Mouse (Mus musculus) spleen, adult 2 months (tissue): ENCODE results near the gene Thsd4. TPM values are rescaled to one million over a fixed set of nuclear protein-coding genes. Genes with fewer than 3 reads are reported as not detected.

Experiments used
- DNase-seq, 2 experiments: peaks; one replicate each; pipeline versions ENCODE4 v3.0.0 to v3.0.0-alpha.2; 2012 to 2021; ENCODE audit warnings: low spot score in 2 of 2, low read depth in 1 of 2
- H3K27ac ChIP-seq: fragments of 200-500 bp; 2 replicates; pipeline ENCODE4 v1.5.1; 2012; ENCODE audit warnings: low read length, inconsistent platforms; ENCODE audit not compliant: insufficient read depth
- H3K27me3 ChIP-seq: fragments of 200-500 bp; 2 replicates; pipeline ENCODE4 v1.6.1; 2012; ENCODE audit warnings: mild to moderate bottlenecking, moderate library complexity, low read length, inconsistent platforms; ENCODE audit not compliant: control insufficient read depth, insufficient read depth
- H3K36me3 ChIP-seq: fragments of 200-500 bp; 2 replicates; pipeline ENCODE4 v1.6.1; 2012; ENCODE audit warnings: mild to moderate bottlenecking, low read length, inconsistent platforms; ENCODE audit not compliant: control insufficient read depth, insufficient read depth
- H3K4me1 ChIP-seq: fragments of 200-500 bp; 2 replicates; pipeline ENCODE4 v1.6.1; 2011; ENCODE audit warnings: inconsistent platforms; ENCODE audit not compliant: control insufficient read depth, insufficient read depth, insufficient read length
- H3K4me3 ChIP-seq: fragments of 200-500 bp; 2 replicates; pipeline ENCODE4 v1.5.1; 2011; ENCODE audit warnings: mild to moderate bottlenecking, inconsistent platforms; ENCODE audit not compliant: insufficient read depth, insufficient read length; ENCODE audit errors: extremely low read depth
- CTCF ChIP-seq: fragments of 200-500 bp; IDR thresholded peaks from 2 replicates; pipeline ENCODE4 v1.5.1; 2011; ENCODE audit warnings: mild to moderate bottlenecking, inconsistent platforms; ENCODE audit not compliant: insufficient read depth, insufficient read length, insufficient replicate concordance; ENCODE audit errors: extremely low read depth
- POLR2A ChIP-seq: fragments of 200-500 bp; IDR thresholded peaks from 2 replicates; pipeline ENCODE4 v1.6.1; 2011; ENCODE audit warnings: low read depth, low read length, inconsistent platforms
- WGBS: fragments of 180-500 bp; shearing (Covaris S2); methylation state at CpG from one replicate; pipeline ENCODE4 v1.1.7; 2018; 5-methylcytosine and 5-hydroxymethylcytosine counted together
- polyA plus RNA-seq: library from polyadenylated mRNA; depleted of rRNA; stranded (reverse); fragments of >200 nt; gene quantifications from 2 replicates; pipeline ENCODE4 v1.2.3, GENCODE M21; 2012

Thsd4 gene
- polyA plus RNA-seq, 1 experiment, result 0.95 TPM

DNA sequence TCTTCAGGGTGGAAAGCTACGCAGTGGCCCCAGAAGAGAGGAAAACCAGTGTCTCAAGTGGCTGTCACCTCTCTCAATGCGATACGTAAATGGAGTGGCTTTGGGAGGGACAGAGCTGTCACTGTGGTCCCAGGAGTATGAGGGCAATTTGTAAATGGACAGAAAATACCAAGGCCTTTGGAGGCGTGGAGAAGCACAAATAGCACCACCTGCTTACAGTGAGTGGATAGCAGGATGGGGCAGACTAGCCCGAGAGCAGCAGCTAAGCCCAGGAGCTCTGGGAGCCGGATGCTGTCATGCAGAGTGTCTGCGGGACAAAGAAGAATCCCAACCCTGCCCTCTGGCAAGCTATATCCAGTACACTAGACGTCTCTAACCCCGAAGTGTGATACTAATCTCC, 397.7 kb downstream of the Thsd4 start:
- H3K4me1 ChIP-seq, result no peaks in the 10 kb centered on the region
- WGBS, result 88% methylated on average over 9 of the region's 9 CpGs
- H3K36me3 ChIP-seq, result no peaks in the 10 kb centered on the region
- no peak for DNase-seq
- H3K27ac ChIP-seq, result no peak overlapping the region
- no peak for TF ChIP-seq CTCF
- no peak for TF ChIP-seq POLR2A
- no peak overlapping the region for H3K4me3 ChIP-seq
- no peaks in the 10 kb centered on the region for H3K27me3 ChIP-seq

DNA sequence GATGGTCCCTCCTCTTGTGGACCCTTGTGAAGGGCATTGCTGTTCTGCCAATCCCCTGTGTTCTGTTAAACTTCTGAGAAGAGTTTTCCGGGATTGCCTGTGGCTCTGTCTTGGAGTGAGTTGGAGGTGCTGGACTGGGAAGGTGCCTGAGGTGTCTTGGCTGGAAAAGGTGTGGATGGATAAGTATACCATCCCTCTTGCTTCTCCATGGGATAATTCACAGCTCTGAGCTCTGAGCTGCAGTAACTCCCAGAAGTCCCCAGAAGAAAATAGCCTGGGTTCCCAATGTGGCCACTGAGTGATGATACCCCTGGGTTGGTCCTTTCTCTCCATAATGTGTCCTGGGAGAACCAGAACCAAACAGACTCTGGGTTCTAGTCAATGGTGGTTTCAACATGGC, 398.8 kb downstream of the Thsd4 start:
- WGBS, result 89% methylated on average over 1 of the region's 1 CpGs
- Histone ChIP-seq H3K27me3 (no peaks in the 10 kb centered on the region), H3K36me3 (no peaks in the 10 kb centered on the region), H3K27ac (no peak overlapping the region), H3K4me1 (no peaks in the 10 kb centered on the region), H3K4me3 (no peak overlapping the region)
- no peak for TF ChIP-seq CTCF
- no peak for TF ChIP-seq POLR2A
- no peak for DNase-seq

DNA sequence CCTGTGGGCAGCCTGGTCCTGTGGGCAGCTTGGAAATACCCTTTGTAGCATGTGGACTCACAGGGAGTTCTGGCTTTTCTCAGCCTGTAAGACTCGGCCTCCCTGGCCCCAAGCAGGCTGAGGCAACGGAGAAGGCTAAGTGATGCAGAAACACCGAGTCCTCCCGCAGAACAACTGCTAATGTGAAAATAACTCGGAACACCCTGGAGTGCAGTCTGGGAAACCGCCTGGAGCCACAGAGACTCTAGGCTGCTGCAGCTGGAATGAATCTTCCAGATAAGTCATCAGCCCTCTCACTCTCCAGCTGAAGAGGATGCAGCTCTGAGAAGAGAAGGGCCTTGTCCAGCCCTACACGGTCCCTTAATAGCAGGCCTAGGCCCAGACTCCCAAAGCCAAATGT, 402.0 kb downstream of the Thsd4 start:
- DNase-seq, result no peak
- H3K4me3 ChIP-seq, result no peak overlapping the region
- no peak overlapping the region for H3K27ac ChIP-seq
- H3K36me3 ChIP-seq, result no peaks in the 10 kb centered on the region
- 92% methylated on average over 7 of the region's 7 CpGs for WGBS
- H3K4me1 ChIP-seq, result no peaks in the 10 kb centered on the region
- TF ChIP-seq CTCF, result no peak
- no peak for TF ChIP-seq POLR2A
- H3K27me3 ChIP-seq, result no peaks in the 10 kb centered on the region

DNA sequence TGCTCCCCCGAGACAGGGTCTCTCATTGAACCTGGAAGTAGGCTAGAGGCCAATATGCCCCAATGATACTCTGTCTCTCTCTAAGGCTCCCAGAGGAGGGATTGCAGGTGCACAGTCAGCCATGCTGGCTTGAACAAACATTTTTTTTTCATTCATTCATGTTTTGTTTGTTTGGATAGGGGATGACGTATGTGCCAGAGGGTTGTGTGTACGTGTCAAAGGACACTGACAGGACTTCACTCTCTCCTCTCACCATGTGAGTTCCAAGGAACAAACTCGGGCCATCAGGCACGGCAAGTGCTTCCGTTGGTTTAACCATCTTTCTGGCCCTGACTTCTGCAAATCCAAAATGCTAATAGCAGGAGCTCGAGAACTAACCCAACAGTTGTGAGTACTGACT, 404.0 kb downstream of the Thsd4 start:
- Histone ChIP-seq H3K4me1 (no peaks in the 10 kb centered on the region), H3K27ac (no peak overlapping the region), H3K36me3 (no peaks in the 10 kb centered on the region), H3K4me3 (no peak overlapping the region), H3K27me3 (no peaks in the 10 kb centered on the region)
- TF ChIP-seq CTCF (no peak), POLR2A (no peak)
- no peak for DNase-seq
- 77% methylated on average over 7 of the region's 7 CpGs for WGBS

DNA sequence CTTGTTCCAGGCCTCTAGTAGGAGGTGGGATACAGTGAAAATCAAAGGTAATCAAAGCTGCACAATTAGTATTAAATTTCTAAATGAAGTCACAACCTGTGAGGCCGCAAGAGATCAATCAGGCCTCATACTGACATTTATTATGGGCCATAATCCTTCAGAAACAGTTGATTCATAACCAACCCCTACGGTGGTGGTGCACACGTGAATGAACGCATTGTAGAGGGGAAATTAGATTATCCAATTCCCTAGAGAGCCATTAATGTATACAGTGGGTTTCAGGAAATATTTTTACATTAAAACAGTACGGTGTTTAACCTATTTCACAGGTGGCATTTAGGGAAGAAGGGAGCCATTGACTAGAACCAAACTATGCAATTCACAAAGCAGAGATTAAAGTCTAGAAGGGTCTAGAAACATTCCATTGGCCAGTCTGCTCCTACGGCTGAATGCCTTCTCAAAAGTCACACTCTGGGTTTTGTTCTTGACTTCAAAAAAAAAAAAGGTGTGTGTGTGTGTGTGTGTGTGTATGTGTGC, 406.1 kb downstream of the Thsd4 start:
- 83% methylated on average over 6 of the region's 6 CpGs for WGBS
- TF ChIP-seq POLR2A (no peak), CTCF (no peak)
- no peak for DNase-seq
- no peak overlapping the region for H3K4me3 ChIP-seq
- no peaks in the 10 kb centered on the region for H3K4me1 ChIP-seq
- H3K27me3 ChIP-seq, result no peaks in the 10 kb centered on the region
- no peak overlapping the region for H3K27ac ChIP-seq
- no peaks in the 10 kb centered on the region for H3K36me3 ChIP-seq

DNA sequence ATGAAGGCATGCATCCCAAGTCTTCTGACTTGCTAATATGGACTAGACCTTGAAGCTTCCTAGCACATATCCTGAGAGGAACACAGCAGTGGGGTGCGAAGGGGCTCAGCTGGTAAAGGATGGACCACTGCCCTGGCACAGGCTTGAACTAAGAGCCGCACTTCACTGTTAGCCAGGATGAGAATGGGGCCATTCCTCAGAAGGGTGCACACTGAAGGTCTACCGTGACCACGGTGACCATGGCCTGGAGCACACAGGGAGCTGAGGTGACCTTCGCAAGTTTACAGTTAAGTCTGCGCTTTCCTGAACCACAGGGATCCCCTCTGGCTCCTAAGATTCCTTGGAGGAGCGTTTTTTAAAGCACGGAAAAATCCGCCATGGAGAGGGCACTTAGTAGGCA, 406.5 kb downstream of the Thsd4 start:
- no peak overlapping the region for H3K4me3 ChIP-seq
- no peak for TF ChIP-seq CTCF
- 92% methylated on average over 9 of the region's 9 CpGs for WGBS
- no peaks in the 10 kb centered on the region for H3K27me3 ChIP-seq
- H3K27ac ChIP-seq, result no peak overlapping the region
- no peak for DNase-seq
- no peaks in the 10 kb centered on the region for H3K4me1 ChIP-seq
- no peaks in the 10 kb centered on the region for H3K36me3 ChIP-seq

DNA sequence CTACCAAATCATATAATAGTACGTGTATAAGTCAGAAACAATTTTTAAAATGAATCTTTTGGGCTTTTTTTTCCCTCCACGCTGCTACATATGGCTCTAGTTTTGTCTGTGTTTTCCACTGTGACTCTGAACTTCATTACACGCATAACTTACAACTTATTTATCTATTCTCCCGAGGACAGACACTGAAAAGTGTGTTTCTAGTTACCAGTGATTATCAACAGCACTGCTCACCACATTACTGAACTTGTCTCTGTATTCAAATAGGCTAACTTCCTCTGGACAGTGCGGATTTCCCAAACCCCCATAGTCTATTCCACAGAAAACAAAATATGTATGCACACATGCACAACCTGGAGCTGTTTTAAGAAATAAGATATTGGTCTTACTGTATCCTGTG, 411.6 kb downstream of the Thsd4 start:
- no peak overlapping the region for H3K4me3 ChIP-seq
- no peak for DNase-seq
- no peak overlapping the region for H3K27ac ChIP-seq
- WGBS, result 88% methylated on average over 5 of the region's 5 CpGs
- H3K27me3 ChIP-seq, result no peaks in the 10 kb centered on the region
- H3K4me1 ChIP-seq, result no peaks in the 10 kb centered on the region
- no peak for TF ChIP-seq POLR2A
- no peak for TF ChIP-seq CTCF
- H3K36me3 ChIP-seq, result no peaks in the 10 kb centered on the region

DNA sequence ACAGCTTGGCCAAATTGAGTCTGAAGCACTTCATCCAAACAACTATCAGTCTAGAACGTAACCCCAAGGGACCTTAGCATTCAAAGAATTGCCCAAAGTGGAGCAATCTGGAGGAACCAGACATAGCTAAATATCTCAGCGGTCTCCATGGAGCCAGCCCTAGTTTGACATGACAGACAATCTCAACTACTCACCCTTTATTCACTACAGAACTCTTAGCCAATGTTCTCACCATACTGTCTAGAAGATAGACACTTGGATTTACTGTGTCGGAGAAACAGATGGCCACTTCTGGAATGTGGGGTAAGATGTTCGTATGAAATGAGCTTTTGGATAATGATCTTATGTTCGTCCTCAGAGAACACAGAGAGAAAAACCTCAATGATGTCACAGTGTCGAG, 415.2 kb downstream of the Thsd4 start:
- Histone ChIP-seq H3K27ac (no peak overlapping the region), H3K27me3 (no peaks in the 10 kb centered on the region), H3K4me1 (no peaks in the 10 kb centered on the region), H3K36me3 (no peaks in the 10 kb centered on the region), H3K4me3 (no peak overlapping the region)
- TF ChIP-seq POLR2A (no peak), CTCF (no peak)
- no peak for DNase-seq
- whole genome bisulfite sequencing, result 80% methylated on average over 6 of the region's 6 CpGs
